In genomic region chr5:23850345-23851159, GRCm38 (mm10) we compare ENCODE assay signal across 8 mouse cellular contexts. TPM values are rescaled to one million over a fixed set of nuclear protein-coding genes. Genes with fewer than 3 reads are reported as not detected.
A peak's percentile ranks its signal among the peaks of the same experiment; 100 is the strongest.
DNase-seq lines count a peak whose midpoint lies in the region; ATAC-seq and TF ChIP-seq lines count a peak whose summit lies in the region.

No protein-coding gene starts in this region.

- DNase-seq in heart, postnatal 10 days, result peak; percentile 93 to 95
- peak; percentile 96 for DNase-seq in kidney, postnatal 4 days
- peak; percentile 92 for DNase-seq in stomach, postnatal 0 days (ENCODE audit: low spot score)

- intact Hi-C loops in heart, postnatal 10 days (cut with DNase I), result loop anchor here (1.0 to 5.0 kb wide), 3 partner anchors 37 to 316 kb away; no protein-coding TSS in a partner anchor

- H3K4me2 ChIP-seq in forebrain, embryonic 13.5 days, result peak overlapping the region; percentile 76
- H3K4me2 ChIP-seq in liver, embryonic 16.5 days (ENCODE audit: low read depth, low read length), result peak overlapping the region; percentile 88
- peak overlapping the region; percentile 82 for H3K4me2 ChIP-seq in neural tube, embryonic 12.5 days (replicated peaks)
- peak overlapping the region; percentile 83 for H3K4me2 ChIP-seq in stomach, postnatal 0 days (replicated peaks; ENCODE audit: low read depth)

- peaks cover 35% of the 10 kb centered on the region for H3K36me3 ChIP-seq in E14TG2a.4 (ENCODE audit: insufficient read depth, low read length)
- H3K36me3 ChIP-seq in forebrain, embryonic 13.5 days (ENCODE audit: poor library complexity, severe bottlenecking), result peaks cover 36% of the 10 kb centered on the region
- H3K36me3 ChIP-seq in liver, embryonic 16.5 days (ENCODE audit: control insufficient read depth, insufficient read depth), result peaks cover 24% of the 10 kb centered on the region
- peaks cover 33% of the 10 kb centered on the region for H3K36me3 ChIP-seq in neural tube, embryonic 12.5 days
- no peaks in the 10 kb centered on the region; the same call in 1 of the 2 replicates for H3K36me3 ChIP-seq in stomach, postnatal 0 days (ENCODE audit: control insufficient read depth, insufficient read depth, low read length)

- peak overlapping the region; percentile 61 for H3K27ac ChIP-seq in forebrain, embryonic 13.5 days
- H3K27ac ChIP-seq in liver, embryonic 16.5 days (ENCODE audit: low read length), result peak overlapping the region; percentile 64
- peak overlapping the region; percentile 50; the same call in 1 of the 2 replicates for H3K27ac ChIP-seq in neural tube, embryonic 12.5 days
- peak overlapping the region; percentile 73 for H3K27ac ChIP-seq in stomach, postnatal 0 days (replicated peaks)

- under 1% methylated on average over 57 of the region's 61 CpGs for WGBS in forebrain, embryonic 13.5 days
- whole genome bisulfite sequencing in liver, embryonic 16.5 days (ENCODE audit: insufficient replicate concordance), result under 1% methylated on average over 55 of the region's 61 CpGs
- under 1% methylated on average over 61 of the region's 61 CpGs for WGBS in neural tube, embryonic 12.5 days
- WGBS in stomach, postnatal 0 days, result under 1% methylated on average over 59 of the region's 61 CpGs

- H3K4me1 ChIP-seq in E14TG2a.4 (replicated peaks; ENCODE audit: low read depth, low read length), result peaks cover 23% of the 10 kb centered on the region
- peaks cover 6% of the 10 kb centered on the region for H3K4me1 ChIP-seq in forebrain, embryonic 13.5 days
- peaks cover 5% of the 10 kb centered on the region for H3K4me1 ChIP-seq in liver, embryonic 16.5 days (ENCODE audit: control insufficient read depth, low read depth, low read length)
- H3K4me1 ChIP-seq in neural tube, embryonic 12.5 days, result peaks cover 5% of the 10 kb centered on the region
- no peaks in the 10 kb centered on the region for H3K4me1 ChIP-seq in stomach, postnatal 0 days (replicated peaks; ENCODE audit: control insufficient read depth, insufficient read depth)

- H3K4me3 ChIP-seq in E14TG2a.4 (replicated peaks; ENCODE audit: low read length), result peak overlapping the region; percentile 85
- peak overlapping the region; percentile 88 for H3K4me3 ChIP-seq in forebrain, embryonic 13.5 days
- peak overlapping the region; percentile 88 for H3K4me3 ChIP-seq in liver, embryonic 16.5 days (ENCODE audit: low read depth, low read length)
- peak overlapping the region; percentile 84 for H3K4me3 ChIP-seq in neural tube, embryonic 12.5 days
- peak overlapping the region; percentile 75 for H3K4me3 ChIP-seq in stomach, postnatal 0 days (ENCODE audit: low read depth, low read length)

- H3K9ac ChIP-seq in forebrain, embryonic 13.5 days, result peak overlapping the region; percentile 88
- H3K9ac ChIP-seq in liver, embryonic 16.5 days (ENCODE audit: low read depth, low read length), result peak overlapping the region; percentile 89
- peak overlapping the region; percentile 82 for H3K9ac ChIP-seq in neural tube, embryonic 12.5 days
- peak overlapping the region; percentile 79 for H3K9ac ChIP-seq in stomach, postnatal 0 days (ENCODE audit: low read length)

- TF ChIP-seq EP300 in stomach, postnatal 0 days (optimal IDR thresholded peaks at IDR 0.05), result no peak

- H3K9me3 ChIP-seq in E14TG2a.4 (ENCODE audit: low read length), result peaks cover 15% of the 10 kb centered on the region; the same call in 1 of the 2 replicates
- H3K9me3 ChIP-seq in forebrain, embryonic 13.5 days (replicated peaks), result no peaks in the 10 kb centered on the region
- H3K9me3 ChIP-seq in liver, embryonic 16.5 days (replicated peaks; ENCODE audit: control insufficient read depth, low read length), result no peaks in the 10 kb centered on the region
- H3K9me3 ChIP-seq in neural tube, embryonic 12.5 days, result no peaks in the 10 kb centered on the region
- no peaks in the 10 kb centered on the region for H3K9me3 ChIP-seq in stomach, postnatal 0 days (ENCODE audit: control insufficient read depth, low read length)

- H3K27me3 ChIP-seq in E14TG2a.4 (ENCODE audit: insufficient read depth, low read length), result no peaks in the 10 kb centered on the region
- no peaks in the 10 kb centered on the region for H3K27me3 ChIP-seq in forebrain, embryonic 13.5 days
- no peaks in the 10 kb centered on the region; the same call in 1 of the 2 replicates for H3K27me3 ChIP-seq in liver, embryonic 16.5 days (ENCODE audit: control insufficient read depth, insufficient read depth, low read depth, low read length)
- no peaks in the 10 kb centered on the region for H3K27me3 ChIP-seq in neural tube, embryonic 12.5 days (replicated peaks)
- no peaks in the 10 kb centered on the region for H3K27me3 ChIP-seq in stomach, postnatal 0 days (ENCODE audit: control insufficient read depth, insufficient read depth, low read length)

- peak; percentile 95 for ATAC-seq in cerebellum, adult (ENCODE audit: insufficient number of reproducible peaks, low FRiP score, low TSS enrichment)
- peak; percentile 97 for ATAC-seq in forebrain, embryonic 13.5 days
- peak; percentile 96 for ATAC-seq in liver, embryonic 16.5 days (ENCODE audit: low read depth)
- peak; percentile 97 for ATAC-seq in neural tube, embryonic 12.5 days (ENCODE audit: low FRiP score, low read depth)
- peak; percentile 97 for ATAC-seq in stomach, postnatal 0 days (ENCODE audit: low FRiP score, low TSS enrichment)

- TF ChIP-seq CTCF in E14TG2a.4 (conservative IDR thresholded peaks at IDR 0.05; ENCODE audit: low read length), result no peak
- TF ChIP-seq CTCF in stomach, postnatal 0 days (IDR thresholded peaks at IDR 0.05; ENCODE audit: low read depth), result peak; percentile 86

RNA-seq across cellular contexts. Expression of gene Tomm7, which starts 6.6 kb away (rescaled TPM):
- 130 and 142 TPM in 2 replicates for polyA plus RNA-seq in forebrain, embryonic 13.5 days (2015; fragmentation: Nextera tagmentation; extraction: Ambion mirVana)
- total RNA-seq in heart, postnatal 10 days (2021), result 100 to 1,000 TPM; 108 to 109 TPM
- 50.2 and 63.2 TPM in 2 replicates for polyA plus RNA-seq in liver, embryonic 16.5 days (2015; fragmentation: Nextera tagmentation; extraction: Ambion mirVana)
- 104 and 113 TPM in 2 replicates for polyA plus RNA-seq in neural tube, embryonic 12.5 days (2016; fragmentation: Nextera tagmentation; extraction: Ambion mirVana)
- 111 and 117 TPM in 2 replicates for polyA plus RNA-seq in stomach, postnatal 0 days (2015; fragmentation: Nextera tagmentation; extraction: Ambion mirVana)

Comparison
In these comparisons a context has a peak if more than half of its experiments do, and no peak if none do; other contexts are left out.
1. Peak in every context shown above with its lines: DNase-seq, ATAC-seq, H3K4me3 ChIP-seq and H3K27ac ChIP-seq.